Mouse (Mus musculus) forebrain, postnatal 0 days (tissue): ENCODE data around the gene Shld2. TPM values are rescaled to one million over a fixed set of nuclear protein-coding genes. Genes with fewer than 3 reads are reported as not detected.

Experiments
- ATAC-seq: fragments of 200-750 bp; cut with Nextera tagmentation; 2 replicates; pipeline ENCODE4 v1.8.0; 2017; ENCODE audit warnings: mild to moderate bottlenecking, moderate library complexity
- DNase-seq: peaks from one replicate; pipeline ENCODE4 v3.0.0-alpha.2; 2015
- H3K27ac ChIP-seq: fragments of 300-500 bp; sonication (generic); 2 replicates; pipeline ENCODE4 v1.5.1; 2014; ENCODE audit warnings: low read depth, mild to moderate bottlenecking, antibody characterized with exemption, low read length, moderate library complexity, mixed read lengths
- H3K27me3 ChIP-seq: fragments of 300-500 bp; sonication (generic); 2 replicates; pipeline ENCODE4 v1.6.1; 2014; ENCODE audit warnings: mild to moderate bottlenecking, low read length, mixed read lengths; ENCODE audit not compliant: insufficient read depth
- H3K36me3 ChIP-seq: fragments of 300-500 bp; sonication (generic); 2 replicates; pipeline ENCODE4 v1.6.1; 2014; ENCODE audit warnings: mild to moderate bottlenecking, moderate library complexity; ENCODE audit not compliant: insufficient read depth
- H3K4me1 ChIP-seq: fragments of 300-500 bp; sonication (generic); 2 replicates; pipeline ENCODE4 v1.6.1; 2014; ENCODE audit warnings: antibody characterized with exemption; ENCODE audit not compliant: insufficient read depth
- H3K4me2 ChIP-seq: fragments of 300-500 bp; sonication (generic); 2 replicates; pipeline ENCODE4 v1.6.1; 2014; ENCODE audit warnings: low read depth, mild to moderate bottlenecking, moderate library complexity
- H3K4me3 ChIP-seq: fragments of 300-500 bp; sonication (generic); 2 replicates; pipeline ENCODE4 v1.5.1; 2014; ENCODE audit warnings: low read depth, low read length, mixed read lengths
- H3K9ac ChIP-seq: fragments of 300-500 bp; sonication (generic); 2 replicates; pipeline ENCODE4 v1.6.1; 2014; ENCODE audit warnings: mild to moderate bottlenecking
- H3K9me3 ChIP-seq: fragments of 300-500 bp; sonication (generic); 2 replicates; pipeline ENCODE4 v1.6.1; 2016; ENCODE audit warnings: low read length
- CTCF ChIP-seq: sonication (generic); IDR thresholded peaks from 2 replicates; pipeline ENCODE4 v1.5.1; 2016; ENCODE audit warnings: antibody characterized with exemption, control low read depth, low read depth
- WGBS: fragments of 180-500 bp; shearing (Covaris S2); extraction: QIAGEN DNeasy Blood & Tissue Kit; methylation state at CpG from one replicate; pipeline ENCODE4 v1.1.7; 2014; 5-methylcytosine and 5-hydroxymethylcytosine counted together
- polyA plus RNA-seq: library from polyadenylated mRNA; unstranded; fragments of >200 nt; fragmentation: Nextera tagmentation; extraction: Ambion mirVana; gene quantifications from 2 replicates; pipeline ENCODE4 v1.2.1, GENCODE M21; 2015
- total RNA-seq: library from RNA; depleted of rRNA; stranded (reverse); fragments of >200 nt; gene quantifications from 2 replicates; pipeline ENCODE4 v1.2.3, GENCODE M21; 2014

Shld2 gene
- total and polyA plus RNA-seq, 2 experiments from 2014 or later: 7.6 to 22.0 TPM

DNA sequence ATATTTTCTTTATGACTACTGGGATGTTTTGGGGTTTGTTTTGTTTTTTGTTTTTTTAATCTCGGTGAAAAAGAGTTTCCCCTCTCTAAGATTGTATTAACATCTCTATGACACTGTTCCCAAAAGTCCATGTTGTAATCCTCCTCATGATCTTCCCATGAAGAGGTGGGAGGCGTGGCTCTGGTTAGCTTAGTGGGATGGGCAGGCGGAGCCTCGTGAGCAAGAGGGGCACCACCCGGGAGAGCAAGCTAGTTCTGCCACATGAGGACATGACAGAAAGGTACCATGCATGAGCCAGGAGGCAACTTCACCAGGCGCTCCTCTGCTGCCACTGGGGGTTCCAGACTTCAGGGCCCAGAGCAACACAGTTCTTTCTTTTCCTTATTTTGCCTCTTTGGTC is 42.2 kb upstream of the Shld2 start:
- no peak overlapping the region for H3K27ac ChIP-seq
- no peak overlapping the region for H3K4me2 ChIP-seq
- 71% methylated on average over 6 of the region's 6 CpGs for whole genome bisulfite sequencing
- H3K9ac ChIP-seq: no peak overlapping the region
- ATAC-seq (no peak), DNase-seq (no peak)
- H3K36me3 ChIP-seq: no peaks in the 10 kb centered on the region
- no peaks in the 10 kb centered on the region for H3K4me1 ChIP-seq
- no peaks in the 10 kb centered on the region for H3K9me3 ChIP-seq
- no peak overlapping the region for H3K4me3 ChIP-seq
- TF ChIP-seq CTCF: no peak
- no peaks in the 10 kb centered on the region for H3K27me3 ChIP-seq

DNA sequence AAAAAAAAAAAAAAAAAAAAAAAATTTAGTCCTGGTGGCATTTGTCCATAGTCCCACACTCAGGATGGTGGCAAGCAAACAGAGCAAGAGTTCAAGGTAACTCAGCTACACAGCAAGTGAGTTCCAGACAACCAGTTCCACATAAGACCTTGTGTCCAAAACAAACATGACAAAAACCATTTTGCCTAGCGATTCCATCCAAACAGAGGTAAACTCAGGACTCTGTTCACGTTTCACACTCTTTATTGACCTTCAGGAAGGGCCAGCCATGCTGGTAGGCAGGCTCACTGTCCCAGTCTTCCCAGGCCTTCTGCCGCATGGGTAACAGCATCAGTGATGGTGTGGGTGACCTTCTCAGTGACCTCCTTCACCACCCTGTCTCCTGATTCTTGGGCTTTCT is 41.4 kb upstream of the Shld2 start:
- DNase-seq (no peak), ATAC-seq (no peak)
- Histone ChIP-seq H3K9ac (no peak overlapping the region), H3K9me3 (no peaks in the 10 kb centered on the region), H3K36me3 (no peaks in the 10 kb centered on the region), H3K4me3 (no peak overlapping the region), H3K27ac (no peak overlapping the region), H3K4me1 (no peaks in the 10 kb centered on the region), H3K27me3 (no peaks in the 10 kb centered on the region), H3K4me2 (no peak overlapping the region)
- WGBS: 81% methylated on average over 3 of the region's 3 CpGs
- no peak for TF ChIP-seq CTCF

DNA sequence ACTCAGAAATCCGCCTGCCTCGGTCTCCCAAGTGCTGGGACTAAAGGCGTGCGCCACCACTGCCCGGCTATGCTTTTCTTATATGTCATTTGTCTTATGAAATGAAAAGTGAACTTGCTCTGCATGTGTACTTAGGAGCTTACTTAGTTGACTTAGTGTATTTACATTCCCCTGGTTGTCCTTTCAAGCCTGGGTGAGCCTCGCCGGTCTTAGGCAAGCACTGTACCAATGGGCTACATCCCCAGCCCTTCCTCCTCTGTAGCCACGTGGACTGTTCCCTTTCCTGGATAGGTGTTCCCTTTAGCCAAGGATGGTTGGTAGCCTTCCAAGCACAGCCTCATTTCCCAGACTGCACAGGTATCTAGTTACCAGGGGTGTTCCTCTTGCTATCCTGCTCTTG is 38.7 kb upstream of the Shld2 start:
- Histone ChIP-seq H3K36me3 (peaks cover 5% of the 10 kb centered on the region), H3K4me1 (no peaks in the 10 kb centered on the region), H3K4me2 (no peak overlapping the region), H3K27me3 (no peaks in the 10 kb centered on the region), H3K27ac (no peak overlapping the region), H3K9me3 (no peaks in the 10 kb centered on the region), H3K4me3 (no peak overlapping the region), H3K9ac (no peak overlapping the region)
- ATAC-seq (no peak), DNase-seq (no peak)
- TF ChIP-seq CTCF: no peak
- 86% methylated on average over 8 of the region's 8 CpGs for WGBS

DNA sequence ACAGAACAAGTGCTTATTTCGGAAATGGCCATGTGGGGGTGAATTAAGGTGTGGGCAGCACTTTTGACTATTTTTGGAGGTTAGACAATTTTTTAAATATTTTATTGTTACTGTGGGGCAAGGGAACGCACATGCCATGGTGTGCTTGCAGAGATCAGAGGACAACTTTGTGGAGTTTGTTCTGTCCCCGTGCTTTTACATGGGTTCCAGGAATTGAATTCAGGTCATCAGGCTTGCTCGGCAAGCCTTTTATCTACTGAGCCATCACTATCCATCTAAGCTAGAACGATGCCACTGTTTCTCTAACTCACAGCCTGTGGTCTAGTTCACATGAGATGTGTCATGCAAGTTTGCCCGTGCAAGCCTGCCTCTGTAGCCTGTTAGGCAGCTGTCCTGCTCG is 38.0 kb upstream of the Shld2 start:
- WGBS: 75% methylated on average over 7 of the region's 7 CpGs

DNA sequence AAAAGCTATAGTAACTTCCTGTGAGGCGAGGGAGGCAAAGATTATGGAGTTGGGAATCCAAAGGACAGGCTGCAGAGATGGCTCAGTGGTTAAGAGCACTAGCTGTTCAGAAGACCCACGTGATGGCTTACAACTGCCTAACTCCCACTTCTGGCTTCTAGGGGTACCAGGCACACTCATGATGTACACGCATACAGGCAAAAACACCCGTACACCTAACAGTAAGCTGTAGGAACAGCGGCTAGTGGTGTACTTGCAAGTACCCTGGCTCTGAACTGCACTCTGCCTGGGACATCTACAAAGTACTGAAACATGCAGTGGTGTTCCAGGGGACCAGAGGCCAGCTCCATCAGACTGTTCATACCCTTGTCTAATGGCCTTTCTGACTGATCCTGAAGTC is 36.8 kb upstream of the Shld2 start:
- Histone ChIP-seq H3K4me1 (no peaks in the 10 kb centered on the region), H3K4me2 (no peak overlapping the region), H3K36me3 (peaks cover 15% of the 10 kb centered on the region), H3K4me3 (no peak overlapping the region), H3K27me3 (no peaks in the 10 kb centered on the region), H3K9ac (no peak overlapping the region), H3K9me3 (no peaks in the 10 kb centered on the region), H3K27ac (no peak overlapping the region)
- no peak for TF ChIP-seq CTCF
- ATAC-seq (no peak), DNase-seq (no peak)
- WGBS: 91% methylated on average over 5 of the region's 5 CpGs

More for the DNA sequence above, 38.0 kb upstream of the Shld2 start:
- no peaks in the 10 kb centered on the region for H3K27me3 ChIP-seq
- ATAC-seq (no peak), DNase-seq (no peak)
- no peak overlapping the region for H3K4me3 ChIP-seq
- H3K4me1 ChIP-seq: no peaks in the 10 kb centered on the region
- TF ChIP-seq CTCF: no peak
- no peaks in the 10 kb centered on the region for H3K9me3 ChIP-seq
- H3K27ac ChIP-seq: no peak overlapping the region
- peaks cover 9% of the 10 kb centered on the region for H3K36me3 ChIP-seq
- no peak overlapping the region for H3K4me2 ChIP-seq
- H3K9ac ChIP-seq: no peak overlapping the region

DNA sequence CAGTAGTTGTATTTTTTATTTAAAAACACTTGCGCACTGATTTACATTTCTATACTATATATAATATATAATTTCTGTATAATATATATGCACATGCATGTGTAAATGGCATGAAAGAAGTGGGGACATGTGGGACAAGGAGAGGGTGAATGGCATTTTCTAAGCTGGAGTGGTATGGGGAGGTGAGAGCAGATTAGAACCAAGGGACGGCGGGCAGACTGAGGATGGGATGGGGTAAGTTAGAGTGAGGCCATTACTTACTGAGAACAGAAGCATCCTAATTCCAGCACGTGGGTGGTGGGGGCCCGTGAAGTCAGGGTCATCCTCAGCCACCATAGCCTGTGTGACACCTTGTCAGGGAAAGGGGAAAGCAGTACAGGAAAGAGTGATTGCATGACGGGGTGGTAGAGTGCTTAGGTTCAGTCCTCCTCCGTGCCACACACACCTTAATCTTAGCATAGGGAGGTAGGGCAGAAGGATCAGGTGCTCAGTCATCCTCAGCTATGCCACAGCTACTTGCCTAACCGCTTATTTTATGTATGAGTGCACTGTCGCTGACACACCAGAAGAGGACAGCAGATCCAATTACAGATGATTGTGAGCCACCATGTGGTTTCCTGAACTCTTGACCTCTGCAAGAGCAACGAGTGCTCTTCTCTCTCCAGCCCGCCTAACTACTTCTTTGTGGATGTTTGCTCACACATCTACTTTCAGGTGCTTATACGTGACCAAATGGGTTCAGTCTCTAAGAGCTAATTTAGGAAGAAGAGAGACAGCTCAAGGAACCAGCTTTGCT is 35.7 kb upstream of the Shld2 start:
- TF ChIP-seq CTCF: peak; percentile 53; the same call in 1 of the 2 replicates
- ATAC-seq: peak; percentile 55

DNA sequence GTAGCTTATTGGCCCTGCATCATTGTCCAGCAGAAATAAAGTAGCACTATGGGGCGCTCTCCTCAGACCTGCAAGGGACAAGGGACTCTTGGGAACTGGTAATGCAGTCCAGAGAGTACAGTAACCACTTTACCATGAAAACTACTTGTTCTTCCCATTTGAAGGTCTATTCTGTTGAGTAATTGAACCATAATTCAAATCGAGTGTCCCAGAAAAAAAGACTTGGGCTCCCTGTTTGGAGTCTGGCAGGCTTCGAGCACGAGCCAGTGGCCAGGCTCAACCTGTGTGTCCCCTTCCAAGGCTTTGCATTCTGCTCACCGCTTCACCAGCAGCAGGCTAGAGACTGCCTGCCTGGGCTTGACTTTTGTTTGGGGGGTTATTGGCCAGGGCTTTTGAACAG is 34.1 kb upstream of the Shld2 start:
- no peak overlapping the region for H3K9ac ChIP-seq
- no peak overlapping the region for H3K4me3 ChIP-seq
- DNase-seq: no peak
- WGBS: 59% methylated on average over 5 of the region's 5 CpGs
- H3K36me3 ChIP-seq: peaks cover 27% of the 10 kb centered on the region
- no peak overlapping the region for H3K4me2 ChIP-seq
- H3K27ac ChIP-seq: no peak overlapping the region
- no peak for TF ChIP-seq CTCF
- no peak for ATAC-seq
- no peaks in the 10 kb centered on the region for H3K4me1 ChIP-seq
- H3K9me3 ChIP-seq: no peaks in the 10 kb centered on the region
- H3K27me3 ChIP-seq: no peaks in the 10 kb centered on the region

More for the DNA sequence above, 35.7 kb upstream of the Shld2 start:
- DNase-seq: peak; percentile 18
- Histone ChIP-seq H3K4me3 (no peak overlapping the region), H3K27ac (no peak overlapping the region), H3K9ac (no peak overlapping the region), H3K27me3 (no peaks in the 10 kb centered on the region), H3K9me3 (no peaks in the 10 kb centered on the region), H3K36me3 (peaks cover 24% of the 10 kb centered on the region), H3K4me1 (no peaks in the 10 kb centered on the region), H3K4me2 (no peak overlapping the region)
- 67% methylated on average over 12 of the region's 12 CpGs for WGBS
